Mouse (Mus musculus) stomach, postnatal 0 days (tissue): ENCODE measurements around the gene Smc3. TPM values are rescaled to one million over a fixed set of nuclear protein-coding genes. Genes with fewer than 3 reads are reported as not detected.

Experiments
- ATAC-seq: fragments of 200-750 bp; cut with Nextera tagmentation; 2 replicates; pipeline ENCODE4 v1.8.0; 2017; ENCODE audit not compliant: low FRiP score, low TSS enrichment
- DNase-seq: peaks from one replicate; pipeline ENCODE4 v3.0.0-alpha.2; 2016; ENCODE audit warnings: low spot score
- H3K27ac ChIP-seq: fragments of 300-500 bp; sonication (generic); replicated peaks from 2 replicates; pipeline ENCODE4 v1.5.1; 2014; ENCODE audit warnings: mild to moderate bottlenecking, control low read depth
- H3K27me3 ChIP-seq: fragments of 300-500 bp; sonication (generic); 2 replicates; pipeline ENCODE4 v1.6.1; 2014; ENCODE audit warnings: low read length; ENCODE audit not compliant: control insufficient read depth, insufficient read depth
- H3K36me3 ChIP-seq: fragments of 300-500 bp; sonication (generic); 2 replicates; pipeline ENCODE4 v1.6.1; 2014; ENCODE audit warnings: low read length, mixed read lengths; ENCODE audit not compliant: control insufficient read depth, insufficient read depth
- H3K4me1 ChIP-seq: fragments of 300-500 bp; sonication (generic); replicated peaks from 2 replicates; pipeline ENCODE4 v1.6.1; 2014; ENCODE audit warnings: antibody characterized with exemption; ENCODE audit not compliant: control insufficient read depth, insufficient read depth
- H3K4me2 ChIP-seq: fragments of 300-500 bp; sonication (generic); replicated peaks from 2 replicates; pipeline ENCODE4 v1.6.1; 2014; ENCODE audit warnings: low read depth, mild to moderate bottlenecking, control low read depth, moderate library complexity
- H3K4me3 ChIP-seq: fragments of 300-500 bp; sonication (generic); 2 replicates; pipeline ENCODE4 v1.5.1; 2014; ENCODE audit warnings: low read depth, low read length, control low read depth
- H3K9ac ChIP-seq: fragments of 300-500 bp; sonication (generic); 2 replicates; pipeline ENCODE4 v1.6.1; 2014; ENCODE audit warnings: mild to moderate bottlenecking, low read length, control low read depth, mixed read lengths
- H3K9me3 ChIP-seq: fragments of 300-500 bp; sonication (generic); 2 replicates; pipeline ENCODE4 v1.6.1; 2016; ENCODE audit warnings: low read length; ENCODE audit not compliant: control insufficient read depth
- CTCF ChIP-seq: IDR thresholded peaks from 2 replicates; pipeline ENCODE4 v1.5.1; 2016; ENCODE audit warnings: antibody characterized with exemption, low read depth, mild to moderate bottlenecking, moderate library complexity
- EP300 ChIP-seq: optimal IDR thresholded peaks from 2 replicates; pipeline ENCODE3; 2016; ENCODE audit warnings: antibody characterized with exemption
- WGBS: fragments of 180-500 bp; shearing (Covaris S2); extraction: QIAGEN DNeasy Blood & Tissue Kit; methylation state at CpG from one replicate; pipeline ENCODE4 v1.1.7; 2014; 5-methylcytosine and 5-hydroxymethylcytosine counted together
- polyA plus RNA-seq: library from polyadenylated mRNA; unstranded; fragments of >200 nt; fragmentation: Nextera tagmentation; extraction: Ambion mirVana; gene quantifications from 2 replicates; pipeline ENCODE4 v1.2.1, GENCODE M21; 2015

Smc3 gene
- polyA plus RNA-seq, 1 experiment from 2014 or later: 27.0 TPM

DNA sequence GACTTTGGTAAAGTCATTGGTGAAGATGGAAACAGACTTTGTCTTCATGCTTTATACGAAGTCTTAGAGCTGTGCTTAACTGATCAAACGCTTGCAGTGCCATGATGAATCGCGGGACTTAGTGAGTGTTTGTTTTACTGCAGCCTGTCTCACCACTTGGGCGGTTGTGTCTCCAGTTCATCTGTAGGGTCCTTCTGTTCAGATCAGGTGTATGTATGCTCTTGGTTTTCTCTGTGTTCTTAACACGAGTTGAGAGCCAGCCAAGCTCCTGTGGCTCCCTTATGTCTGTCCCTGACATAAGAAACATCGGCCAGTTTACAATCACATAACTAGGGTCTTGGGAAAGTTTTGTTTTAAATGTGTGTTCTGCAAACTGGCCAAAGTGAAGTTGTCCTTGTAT, 79.8 kb downstream of the Smc3 start:
- Histone ChIP-seq H3K27me3 (peaks cover 8% of the 10 kb centered on the region; the same call in 1 of the 2 replicates), H3K27ac (no peak overlapping the region), H3K4me3 (no peak overlapping the region), H3K4me1 (peaks cover 5% of the 10 kb centered on the region), H3K36me3 (no peaks in the 10 kb centered on the region), H3K4me2 (no peak overlapping the region), H3K9me3 (no peaks in the 10 kb centered on the region), H3K9ac (no peak overlapping the region)
- 72% methylated on average over 7 of the region's 7 CpGs for WGBS
- TF ChIP-seq EP300 (no peak), CTCF (no peak)
- DNase-seq (no peak), ATAC-seq (no peak)

DNA sequence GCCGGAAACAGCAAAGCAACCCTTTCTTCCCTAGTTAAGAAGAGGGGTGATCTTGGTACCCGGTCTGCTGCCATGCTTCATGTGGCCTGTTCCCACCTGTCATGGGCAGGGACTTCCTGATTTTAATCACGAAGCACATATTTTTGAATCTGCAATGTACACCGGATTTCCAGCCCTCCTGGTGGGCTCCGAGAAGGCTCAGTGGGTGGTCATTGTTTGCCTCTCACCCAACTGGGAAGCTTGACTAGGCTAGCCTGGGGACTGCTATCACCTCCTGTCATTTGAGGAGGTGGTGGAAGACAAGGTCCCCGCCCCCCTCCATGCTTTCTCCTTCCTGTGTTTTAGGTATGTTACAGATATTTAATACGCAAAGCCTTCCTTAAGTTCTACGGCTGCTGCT, 82.2 kb downstream of the Smc3 start:
- DNase-seq (no peak), ATAC-seq (no peak)
- WGBS: 43% methylated on average over 8 of the region's 8 CpGs
- Histone ChIP-seq H3K4me3 (no peak overlapping the region), H3K9me3 (no peaks in the 10 kb centered on the region), H3K27ac (no peak overlapping the region), H3K36me3 (no peaks in the 10 kb centered on the region), H3K4me2 (no peak overlapping the region), H3K27me3 (peaks cover 8% of the 10 kb centered on the region; the same call in 1 of the 2 replicates), H3K4me1 (no peaks in the 10 kb centered on the region), H3K9ac (no peak overlapping the region)
- no peak for TF ChIP-seq CTCF
- no peak for TF ChIP-seq EP300

DNA sequence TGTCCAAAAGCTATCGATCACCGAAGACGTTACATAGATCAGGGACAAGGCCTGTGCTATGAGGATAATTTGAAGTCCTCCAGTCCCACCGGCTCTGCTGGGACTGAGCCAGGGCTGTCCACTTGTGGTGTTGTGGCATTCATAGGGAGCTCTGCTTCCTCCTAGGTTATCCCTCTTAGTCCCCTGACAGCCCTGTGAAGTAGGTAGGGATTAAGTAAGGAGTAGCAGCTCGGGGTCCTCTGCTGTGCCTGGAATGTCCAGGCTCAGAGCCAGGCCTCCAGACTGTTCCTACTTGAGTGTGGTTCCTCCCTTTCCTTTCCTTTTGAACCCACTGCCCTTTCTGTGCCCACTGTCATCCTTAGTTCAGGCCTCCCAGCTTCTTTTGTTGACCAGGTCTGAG, 87.4 kb downstream of the Smc3 start:
- no peak for ATAC-seq
- H3K36me3 ChIP-seq: no peaks in the 10 kb centered on the region
- H3K4me2 ChIP-seq: no peak overlapping the region
- TF ChIP-seq CTCF: no peak
- TF ChIP-seq EP300: no peak
- H3K27ac ChIP-seq: no peak overlapping the region
- DNase-seq: no peak
- no peak overlapping the region for H3K4me3 ChIP-seq
- 66% methylated on average over 5 of the region's 5 CpGs for WGBS
- H3K4me1 ChIP-seq: no peaks in the 10 kb centered on the region
- no peaks in the 10 kb centered on the region for H3K9me3 ChIP-seq
- 0 out of 2 replicates have a peak, but pooled peaks cover 4% of the 10 kb centered on the region for H3K27me3 ChIP-seq
- H3K9ac ChIP-seq: no peak overlapping the region

DNA sequence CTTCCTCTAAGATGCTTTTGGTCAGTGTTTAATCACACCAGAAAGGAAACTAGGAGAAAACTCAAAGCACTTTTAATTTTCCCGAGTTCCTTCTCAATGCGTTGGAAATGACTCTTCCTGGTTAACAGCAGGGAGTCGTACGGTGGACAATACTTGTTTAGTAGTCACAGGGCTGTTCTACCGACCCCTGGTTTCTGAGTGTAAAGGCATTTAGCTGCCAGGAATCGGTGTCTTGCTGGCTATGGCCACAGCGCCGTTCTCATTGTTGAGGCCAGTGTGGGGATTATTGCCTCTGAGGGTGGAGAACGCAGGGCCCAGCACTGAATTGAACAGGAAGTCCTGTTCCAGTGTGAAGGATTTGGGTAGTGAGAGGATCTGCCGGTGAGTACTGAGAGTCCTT, 90.6 kb downstream of the Smc3 start:
- Histone ChIP-seq H3K4me1 (no peaks in the 10 kb centered on the region), H3K4me3 (no peak overlapping the region), H3K4me2 (no peak overlapping the region), H3K36me3 (no peaks in the 10 kb centered on the region), H3K27ac (no peak overlapping the region), H3K9me3 (no peaks in the 10 kb centered on the region), H3K9ac (no peak overlapping the region), H3K27me3 (no peaks in the 10 kb centered on the region)
- no peak for TF ChIP-seq EP300
- TF ChIP-seq CTCF: no peak
- no peak for DNase-seq
- WGBS: 74% methylated on average over 10 of the region's 10 CpGs
- ATAC-seq: no peak

DNA sequence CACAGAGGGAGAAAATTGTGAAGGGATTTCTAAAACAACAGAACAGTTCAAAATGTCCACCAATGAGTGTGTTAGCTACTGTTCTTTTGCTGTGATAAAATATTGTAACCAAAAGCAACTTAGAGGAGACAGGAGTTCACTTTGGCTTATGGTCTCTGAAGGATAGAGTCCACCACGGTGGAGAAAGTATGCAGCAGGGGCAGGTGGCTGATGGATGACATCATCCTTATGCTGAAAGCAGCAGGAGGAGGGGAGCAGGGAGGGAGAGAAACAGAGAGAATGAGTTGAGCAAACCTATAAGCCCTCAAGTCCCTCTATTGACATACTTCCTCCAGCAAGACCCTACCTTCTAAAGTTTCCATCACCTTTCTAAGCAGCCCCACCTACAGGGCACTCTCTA, 93.8 kb downstream of the Smc3 start:
- H3K36me3 ChIP-seq: no peaks in the 10 kb centered on the region
- no peak overlapping the region for H3K4me3 ChIP-seq
- no peak overlapping the region for H3K4me2 ChIP-seq
- H3K4me1 ChIP-seq: no peaks in the 10 kb centered on the region
- WGBS: 20% methylated on average over 1 of the region's 1 CpGs
- ATAC-seq (no peak), DNase-seq (no peak)
- H3K27me3 ChIP-seq: no peaks in the 10 kb centered on the region
- H3K9ac ChIP-seq: no peak overlapping the region
- H3K9me3 ChIP-seq: no peaks in the 10 kb centered on the region
- H3K27ac ChIP-seq: no peak overlapping the region
- TF ChIP-seq CTCF: no peak
- no peak for TF ChIP-seq EP300

Other genes with a start within 250 kb of the Smc3 start
- gene Gm10197, start 228.6 kb upstream of the Smc3 start, polyA plus RNA-seq: not detected in 2 replicates
- gene Smndc1, start 209.8 kb upstream of the Smc3 start, polyA plus RNA-seq: 26.1 and 26.6 TPM in 2 replicates
- gene Dusp5, start 71.3 kb upstream of the Smc3 start, polyA plus RNA-seq: 14.1 and 18.5 TPM in 2 replicates
- 168 and 177 TPM in 2 replicates for gene Nutf2-ps1, start 11.3 kb upstream of the Smc3 start, polyA plus RNA-seq
- 2.3 and 2.5 TPM in 2 replicates for gene Rbm20, start 76.9 kb downstream of the Smc3 start, polyA plus RNA-seq